Mouse (Mus musculus): ENCODE measurements around the gene Ccdc17.

Ccdc17 gene

DNA sequence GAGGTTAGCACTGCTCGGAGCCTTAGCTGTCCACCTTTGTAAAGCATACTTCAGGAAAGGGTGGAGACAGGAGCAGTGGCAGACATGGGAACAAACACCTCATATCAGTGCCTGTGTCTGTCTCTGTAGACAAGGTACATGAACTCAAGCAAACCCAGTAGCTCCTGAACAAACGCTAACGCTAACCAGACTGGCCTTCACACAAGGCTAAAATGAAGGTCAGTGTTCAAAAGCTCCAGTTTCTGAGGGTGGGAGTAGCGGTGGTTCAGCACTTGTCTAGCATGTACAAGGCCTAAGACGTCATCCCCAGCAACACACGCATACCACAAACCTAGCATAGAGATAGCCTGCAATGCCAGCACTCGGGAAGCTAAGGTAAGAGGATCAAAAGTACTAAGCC is 49.2 kb downstream of the Ccdc17 start:
- no peak for DNase-seq

DNA sequence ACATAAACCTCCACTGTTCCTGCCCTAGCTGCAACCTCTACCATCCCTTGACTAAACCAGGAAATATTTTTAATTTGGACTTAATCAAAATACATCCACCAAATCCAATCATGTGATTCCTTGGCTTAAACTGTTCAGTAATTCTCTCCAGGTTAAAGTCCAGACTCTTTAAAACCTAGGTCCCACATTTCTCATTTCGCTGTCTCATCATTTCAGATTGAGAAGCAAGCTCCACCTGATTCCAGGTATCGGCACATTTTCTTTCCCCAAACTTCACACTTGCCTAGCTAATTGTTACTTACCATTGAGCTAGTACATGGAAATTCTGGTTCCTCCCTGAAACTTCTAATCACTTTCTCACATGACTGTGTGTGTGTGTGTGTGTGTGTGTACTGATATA is 53.0 kb downstream of the Ccdc17 start:
- no peak for DNase-seq
